ENCODE assay signal across 9 mouse cellular contexts in genomic region chr8:124283644-124284332, GRCm38 (mm10). TPM values are rescaled to one million over a fixed set of nuclear protein-coding genes. Genes with fewer than 3 reads are reported as not detected.
DNase-seq lines count a peak whose midpoint lies in the region; ATAC-seq and TF ChIP-seq lines count a peak whose summit lies in the region.
"Had no signal": no experiment of that assay in that cellular context is flagged by ENCODE, and none has a peak within 500 bp of the region (broad histone marks: within the 10 kb centered on the region; RNA-seq: fewer than 3 reads in every experiment).

No protein-coding gene starts in this region.

- H3K4me3 ChIP-seq in kidney, postnatal 0 days (replicated peaks; ENCODE audit: low read depth, low read length): no peak overlapping the region
- H3K4me3 ChIP-seq in forebrain, embryonic 11.5 days (ENCODE audit: low read depth, low read length): no peak overlapping the region
- H3K4me3 ChIP-seq in limb, embryonic 14.5 days (replicated peaks; ENCODE audit: low read length): no peak overlapping the region
- H3K4me3 ChIP-seq in stomach, embryonic 16.5 days (replicated peaks; ENCODE audit: low read length): no peak overlapping the region
- H3K4me3 ChIP-seq: left cerebral cortex, adult 2 months had no signal

- TF ChIP-seq POLR2A in limb, embryonic 14.5 days (IDR thresholded peaks at IDR 0.05; ENCODE audit: borderline replicate concordance, extremely low read depth, insufficient read depth, insufficient read length): no peak

- DNase-seq in kidney, postnatal 0 days (ENCODE audit: low spot score): no peak
- DNase-seq in kidney, postnatal 4 days: no peak
- no peak for DNase-seq in forebrain, embryonic 11.5 days (ENCODE audit: low spot score)
- no peak for DNase-seq in limb, embryonic 14.5 days (ENCODE audit: low spot score)
- no peak for DNase-seq in ovary, postnatal 14 days (ENCODE audit: low spot score)
- no peak for DNase-seq in ovary, postnatal 36 days (ENCODE audit: low spot score)
- no peak for DNase-seq in adrenal gland, postnatal 36 days

- ATAC-seq in kidney, postnatal 0 days (replicated peaks; ENCODE audit: low FRiP score, low read depth): no peak
- ATAC-seq in forebrain, embryonic 11.5 days (replicated peaks; ENCODE audit: low FRiP score): peak; percentile 0; the same call in 1 of the 2 replicates
- ATAC-seq in limb, embryonic 14.5 days (ENCODE audit: low FRiP score, low read depth): no peak
- no peak for ATAC-seq in stomach, embryonic 16.5 days (ENCODE audit: insufficient read depth, low FRiP score)

- TF ChIP-seq CTCF in kidney, postnatal 0 days (IDR thresholded peaks at IDR 0.05; ENCODE audit: low read depth): no peak

- H3K27ac ChIP-seq in kidney, postnatal 0 days: 0 out of 2 replicates have a peak overlapping the region, but pooled peaks have one; percentile 20
- peak overlapping the region; percentile 98 for H3K27ac ChIP-seq in forebrain, embryonic 11.5 days (ENCODE audit: low read depth, low read length)
- H3K27ac ChIP-seq in limb, embryonic 14.5 days (replicated peaks; ENCODE audit: low read depth, low read length): peak overlapping the region; percentile 68
- H3K27ac ChIP-seq in stomach, embryonic 16.5 days (ENCODE audit: low read length): peak overlapping the region; percentile 83
- H3K27ac ChIP-seq: left cerebral cortex, adult 2 months had no signal

- 47% methylated on average over 11 of the region's 11 CpGs for WGBS in kidney, postnatal 0 days
- 29% methylated on average over 11 of the region's 11 CpGs for WGBS in forebrain, embryonic 11.5 days
- WGBS in limb, embryonic 14.5 days: 67% methylated on average over 11 of the region's 11 CpGs
- 53% methylated on average over 11 of the region's 11 CpGs for WGBS in stomach, embryonic 16.5 days

- H3K4me2 ChIP-seq in kidney, postnatal 0 days (ENCODE audit: low read length): no peak overlapping the region
- peak overlapping the region; percentile 13; the same call in 1 of the 2 replicates for H3K4me2 ChIP-seq in forebrain, embryonic 11.5 days (ENCODE audit: low read depth, low read length, severe bottlenecking)
- no peak overlapping the region for H3K4me2 ChIP-seq in limb, embryonic 14.5 days (replicated peaks; ENCODE audit: low read depth, low read length, severe bottlenecking)
- H3K4me2 ChIP-seq in stomach, embryonic 16.5 days (ENCODE audit: low read depth, low read length): no peak overlapping the region

- peaks cover 32% of the 10 kb centered on the region for H3K4me1 ChIP-seq in kidney, postnatal 0 days (replicated peaks; ENCODE audit: insufficient read depth, low read length)
- H3K4me1 ChIP-seq in forebrain, embryonic 11.5 days (replicated peaks; ENCODE audit: control insufficient read depth, insufficient read depth, low read length): peaks cover 53% of the 10 kb centered on the region
- H3K4me1 ChIP-seq in limb, embryonic 14.5 days (ENCODE audit: control insufficient read depth, insufficient read depth, low read length): peaks cover 38% of the 10 kb centered on the region
- H3K4me1 ChIP-seq in stomach, embryonic 16.5 days (ENCODE audit: control insufficient read depth, insufficient read depth, low read length): peaks cover 49% of the 10 kb centered on the region

- H3K9ac ChIP-seq in kidney, postnatal 0 days (ENCODE audit: low read depth, low read length): 0 out of 2 replicates have a peak overlapping the region, but pooled peaks have one; percentile 13
- H3K9ac ChIP-seq in forebrain, embryonic 11.5 days (ENCODE audit: low read length): peak overlapping the region; percentile 47
- peak overlapping the region; percentile 18; the same call in 1 of the 2 replicates for H3K9ac ChIP-seq in limb, embryonic 14.5 days (ENCODE audit: low read depth, low read length, severe bottlenecking)
- peak overlapping the region; percentile 40; the same call in 1 of the 2 replicates for H3K9ac ChIP-seq in stomach, embryonic 16.5 days (ENCODE audit: low read length)

- H3K9me3 ChIP-seq in kidney, postnatal 0 days (replicated peaks; ENCODE audit: low read length): no peaks in the 10 kb centered on the region
- no peaks in the 10 kb centered on the region for H3K9me3 ChIP-seq in forebrain, embryonic 11.5 days (ENCODE audit: control insufficient read depth, low read length)
- H3K9me3 ChIP-seq in limb, embryonic 14.5 days (ENCODE audit: control insufficient read depth, low read length): no peaks in the 10 kb centered on the region
- H3K9me3 ChIP-seq in stomach, embryonic 16.5 days (replicated peaks; ENCODE audit: control insufficient read depth, low read length): no peaks in the 10 kb centered on the region

- no peaks in the 10 kb centered on the region for H3K27me3 ChIP-seq in kidney, postnatal 0 days (ENCODE audit: insufficient read depth, low read length)
- H3K27me3 ChIP-seq in forebrain, embryonic 11.5 days (ENCODE audit: control insufficient read depth, insufficient read depth, low read length): no peaks in the 10 kb centered on the region
- H3K27me3 ChIP-seq in limb, embryonic 14.5 days (ENCODE audit: control insufficient read depth, insufficient read depth, low read length): no peaks in the 10 kb centered on the region
- no peaks in the 10 kb centered on the region for H3K27me3 ChIP-seq in stomach, embryonic 16.5 days (ENCODE audit: control insufficient read depth, insufficient read depth, low read length)

- no peaks in the 10 kb centered on the region for H3K36me3 ChIP-seq in kidney, postnatal 0 days (ENCODE audit: insufficient read depth, low read length)
- H3K36me3 ChIP-seq in forebrain, embryonic 11.5 days (ENCODE audit: control insufficient read depth, insufficient read depth, low read length): no peaks in the 10 kb centered on the region
- H3K36me3 ChIP-seq in limb, embryonic 14.5 days (ENCODE audit: control insufficient read depth, insufficient read depth, low read length): no peaks in the 10 kb centered on the region
- no peaks in the 10 kb centered on the region for H3K36me3 ChIP-seq in stomach, embryonic 16.5 days (ENCODE audit: control insufficient read depth, insufficient read depth, low read length)

RNA-seq across cellular contexts. Expression of gene Galnt2, which starts 52.6 kb away (rescaled TPM):
- 60.3 and 60.6 TPM in 2 replicates for polyA plus RNA-seq in kidney, postnatal 0 days (2015; fragmentation: Nextera tagmentation; extraction: Ambion mirVana)
- polyA plus RNA-seq in forebrain, embryonic 11.5 days (2014; fragmentation: Nextera tagmentation; extraction: Ambion mirVana): 81.6 and 83.7 TPM in 2 replicates
- 34.9 and 37.8 TPM in 2 replicates for polyA plus RNA-seq in limb, embryonic 14.5 days (2012; rRNA removed)
- 66.9 and 76.1 TPM in 2 replicates for polyA plus RNA-seq in limb, embryonic 14.5 days (2014; fragmentation: Nextera tagmentation; extraction: Ambion mirVana)
- 47.4 and 49.3 TPM in 2 replicates for polyA plus RNA-seq in stomach, embryonic 16.5 days (2015; fragmentation: Nextera tagmentation; extraction: Ambion mirVana)
- 10 to 100 TPM; 58.1 to 62.7 TPM for total RNA-seq in adrenal gland, postnatal 36 days (2021)

Comparison
In these comparisons a context has a peak if more than half of its experiments do, and no peak if none do; other contexts are left out.
1. H3K27ac ChIP-seq: peak in every context shown above with its lines; median percentile 98 in forebrain, embryonic 11.5 days; 83 in stomach, embryonic 16.5 days; 68 in limb, embryonic 14.5 days; 20 in kidney, postnatal 0 days.